Mouse (Mus musculus) MN1 (cell line): ENCODE data around the gene Olfr1279.
"Not testable (repeated sequence)": the region's sequence is repeated elsewhere in the genome, so short reads cannot be mapped to it uniquely, and the experiment has no call there.

Experiments
- DNase-seq: peaks from one replicate; pipeline ENCODE4 v3.0.0-alpha.2; 2016; ENCODE audit warnings: low spot score

Olfr1279 gene

GRCm38 (mm10) chr2:111300374-111300773 is at the start of gene Olfr1279:
TSS of gene Olfr1279 (plus strand) at chr2:111300635.
- no peak for DNase-seq

GRCm38 (mm10) chr2:111254216-111254615 is 46.2 kb upstream of the Olfr1279 start, which contains the start of gene Olfr1276:
TSS of gene Olfr1276 (plus strand) at chr2:111254516.
- DNase-seq: no peak

- DNase-seq: no peak
Observed at GRCm38 (mm10) chr2:111274006-111274405, 26.4 kb upstream of the Olfr1279 start, which contains the start of gene Olfr1277. TSS of gene Olfr1277 (minus strand) at chr2:111274106.

- DNase-seq: no peak
Observed at GRCm38 (mm10) chr2:111289836-111290235, 10.6 kb upstream of the Olfr1279 start, which contains the start of gene Olfr1278. TSS of gene Olfr1278 (plus strand) at chr2:111290136.

- no peak for DNase-seq
Observed at GRCm38 (mm10) chr2:111298541-111298940, 1.9 kb upstream of the Olfr1279 start.

GRCm38 (mm10) chr2:111313717-111314116 is 13.3 kb downstream of the Olfr1279 start, which contains the start of gene Olfr1280:
TSS of gene Olfr1280 (plus strand) at chr2:111314017.
- DNase-seq: no peak

- DNase-seq: no peak
Observed at GRCm38 (mm10) chr2:111326220-111326619, 25.8 kb downstream of the Olfr1279 start, which contains the start of gene Olfr1281. TSS of gene Olfr1281 (plus strand) at chr2:111326520.

GRCm38 (mm10) chr2:111333721-111334120 is 33.3 kb downstream of the Olfr1279 start:
- not testable (repeated sequence) for DNase-seq

GRCm38 (mm10) chr2:111335976-111336375 is 35.5 kb downstream of the Olfr1279 start, which contains the start of gene Olfr1282:
TSS of gene Olfr1282 (minus strand) at chr2:111336076.
- no peak for DNase-seq
